ENCODE assay signal across 15 mouse cellular contexts in the genomic region with DNA sequence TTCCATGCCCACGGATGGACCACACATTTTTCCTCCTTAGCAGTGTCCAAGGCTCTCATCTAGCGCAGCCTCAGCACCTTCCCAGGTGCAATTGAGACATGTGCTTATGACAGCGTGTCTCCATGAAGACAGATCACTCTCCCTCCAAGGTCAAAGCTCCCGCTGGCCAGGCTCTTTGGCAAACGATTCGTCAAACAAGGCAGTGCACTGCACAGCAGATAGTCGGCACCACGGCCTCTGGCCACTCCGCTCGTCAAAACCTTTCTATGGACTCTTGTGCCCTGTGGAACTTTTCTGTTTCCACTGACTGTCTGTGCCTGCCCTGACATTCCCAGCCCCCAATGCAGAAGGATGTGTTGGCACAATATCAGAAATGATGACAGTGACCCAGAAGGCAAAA.
"Had no signal": no experiment of that assay in that cellular context is flagged by ENCODE, and none has a peak within 500 bp of the region (broad histone marks: within the 10 kb centered on the region; RNA-seq: fewer than 3 reads in every experiment).

No protein-coding gene starts in this region.

- H3K27ac ChIP-seq: limb, embryonic 13.5 days; liver, embryonic 15.5 days; midbrain, embryonic 10.5 days; neural tube, embryonic 15.5 days had no signal

- H3K27me3 ChIP-seq: limb, embryonic 13.5 days; liver, embryonic 15.5 days; neural tube, embryonic 15.5 days had no signal

- DNase-seq: kidney, adult 8-10 months; kidney, postnatal 25 days; layer of hippocampus, adult 9-11 months; layer of hippocampus, postnatal 36 days; lung, embryonic 14.5 days; lung, postnatal 10 days; lung, postnatal 4 days; midbrain, embryonic 14.5 days; right cerebral cortex, adult 18-20 months; right cerebral cortex, postnatal 25 days; thymus, postnatal 36 days had no signal

- H3K4me3 ChIP-seq: limb, embryonic 13.5 days; liver, embryonic 15.5 days; midbrain, embryonic 10.5 days; neural tube, embryonic 15.5 days had no signal

- H3K4me1 ChIP-seq: limb, embryonic 13.5 days; liver, embryonic 15.5 days had no signal
